9 mouse cellular contexts compared by ENCODE assay signal in genomic region chr4:108364111-108364476, GRCm38 (mm10). TPM values are rescaled to one million over a fixed set of nuclear protein-coding genes. Genes with fewer than 3 reads are reported as not detected.
DNase-seq lines count a peak whose midpoint lies in the region; ATAC-seq and TF ChIP-seq lines count a peak whose summit lies in the region.
"Had no signal": no experiment of that assay in that cellular context is flagged by ENCODE, and none has a peak within 500 bp of the region (broad histone marks: within the 10 kb centered on the region; RNA-seq: fewer than 3 reads in every experiment).

No protein-coding gene starts in this region.

- no peaks in the 10 kb centered on the region for H3K9me3 ChIP-seq in hindbrain, embryonic 12.5 days (replicated peaks)
- no peaks in the 10 kb centered on the region for H3K9me3 ChIP-seq in hindbrain, postnatal 0 days (ENCODE audit: low read length)
- no peaks in the 10 kb centered on the region for H3K9me3 ChIP-seq in E14TG2a.4 (ENCODE audit: low read length)
- no peaks in the 10 kb centered on the region for H3K9me3 ChIP-seq in embryonic facial prominence, embryonic 10.5 days

- no peak overlapping the region for H3K4me3 ChIP-seq in hindbrain, embryonic 12.5 days
- H3K4me3 ChIP-seq in hindbrain, postnatal 0 days (ENCODE audit: low read length) = no peak overlapping the region
- peak overlapping the region; percentile 35; the same call in 1 of the 2 replicates for H3K4me3 ChIP-seq in E14TG2a.4 (replicated peaks; ENCODE audit: low read length)
- peak overlapping the region; percentile 28 for H3K4me3 ChIP-seq in embryonic facial prominence, embryonic 10.5 days

- no peak for ATAC-seq in hindbrain, embryonic 12.5 days (ENCODE audit: low FRiP score)
- ATAC-seq in hindbrain, postnatal 0 days = no peak
- ATAC-seq in erythroblast, adult 5-6 weeks (replicated peaks; ENCODE audit: low FRiP score, poor library complexity, severe bottlenecking) = no peak

- 14% methylated on average over 5 of the region's 5 CpGs for WGBS in hindbrain, embryonic 12.5 days
- 15% methylated on average over 5 of the region's 5 CpGs for WGBS in hindbrain, postnatal 0 days
- 9% methylated on average over 5 of the region's 5 CpGs for WGBS in embryonic facial prominence, embryonic 10.5 days

- H3K27me3 ChIP-seq in hindbrain, embryonic 12.5 days = no peaks in the 10 kb centered on the region
- H3K27me3 ChIP-seq in hindbrain, postnatal 0 days (ENCODE audit: insufficient read depth, low read length) = no peaks in the 10 kb centered on the region
- no peaks in the 10 kb centered on the region for H3K27me3 ChIP-seq in E14TG2a.4 (ENCODE audit: insufficient read depth, low read length)
- H3K27me3 ChIP-seq in embryonic facial prominence, embryonic 10.5 days (replicated peaks; ENCODE audit: low read depth, poor library complexity, severe bottlenecking) = no peaks in the 10 kb centered on the region

- peak overlapping the region; percentile 96 for H3K27ac ChIP-seq in hindbrain, embryonic 12.5 days
- no peak overlapping the region for H3K27ac ChIP-seq in hindbrain, postnatal 0 days
- peak overlapping the region; percentile 94 for H3K27ac ChIP-seq in embryonic facial prominence, embryonic 10.5 days (replicated peaks)

- H3K36me3 ChIP-seq in hindbrain, embryonic 12.5 days = no peaks in the 10 kb centered on the region
- H3K36me3 ChIP-seq in hindbrain, postnatal 0 days (ENCODE audit: insufficient read depth, low read length) = no peaks in the 10 kb centered on the region
- no peaks in the 10 kb centered on the region for H3K36me3 ChIP-seq in E14TG2a.4 (ENCODE audit: insufficient read depth, low read length)
- H3K36me3 ChIP-seq in embryonic facial prominence, embryonic 10.5 days (replicated peaks) = no peaks in the 10 kb centered on the region

- DNase-seq in hindbrain, postnatal 0 days (ENCODE audit: low spot score) = no peak
- no peak for DNase-seq in embryonic facial prominence, embryonic 10.5 days (ENCODE audit: low spot score)
- DNase-seq in heart, postnatal 4 days = peak; percentile 65
- no peak for DNase-seq in layer of hippocampus, postnatal 36 days
- DNase-seq in left cerebral cortex, adult 11 months (ENCODE audit: low spot score) = no peak

- H3K9ac ChIP-seq in hindbrain, embryonic 12.5 days = no peak overlapping the region
- no peak overlapping the region for H3K9ac ChIP-seq in hindbrain, postnatal 0 days (replicated peaks; ENCODE audit: low read length)

- H3K4me1 ChIP-seq in hindbrain, embryonic 12.5 days = peaks cover 50% of the 10 kb centered on the region
- H3K4me1 ChIP-seq in hindbrain, postnatal 0 days (ENCODE audit: insufficient read depth, low read length) = peaks cover 16% of the 10 kb centered on the region
- H3K4me1 ChIP-seq in E14TG2a.4 (replicated peaks; ENCODE audit: low read depth, low read length) = peaks cover 79% of the 10 kb centered on the region
- peaks cover 70% of the 10 kb centered on the region for H3K4me1 ChIP-seq in embryonic facial prominence, embryonic 10.5 days

- no peak overlapping the region for H3K4me2 ChIP-seq in hindbrain, embryonic 12.5 days (replicated peaks)
- no peak overlapping the region for H3K4me2 ChIP-seq in hindbrain, postnatal 0 days (ENCODE audit: low read depth, low read length)

- no peak for TF ChIP-seq CTCF in hindbrain, postnatal 0 days (IDR thresholded peaks at IDR 0.05; ENCODE audit: low read depth)
- no peak for TF ChIP-seq CTCF in E14TG2a.4 (conservative IDR thresholded peaks at IDR 0.05; ENCODE audit: low read length)

RNA-seq across cellular contexts. Expression of gene Shisal2a, which starts 19.1 kb away (rescaled TPM):
- 3.5 and 5.2 TPM in 2 replicates for polyA plus RNA-seq in hindbrain, embryonic 12.5 days (2016; fragmentation: Nextera tagmentation; extraction: Ambion mirVana)
- 0.47 and 1.8 TPM in 2 replicates for total RNA-seq in hindbrain, postnatal 0 days (2014; rRNA removed)
- polyA plus RNA-seq in hindbrain, postnatal 0 days (2015; fragmentation: Nextera tagmentation; extraction: Ambion mirVana) = 6.7 and 8.1 TPM in 2 replicates
- polyA plus RNA-seq in embryonic facial prominence, embryonic 10.5 days (2016; fragmentation: Nextera tagmentation; extraction: Ambion mirVana) = 4.0 and 5.6 TPM in 2 replicates
- under 1 TPM; 0.50 TPM for total RNA-seq in heart, postnatal 4 days (2021)
- total RNA-seq in erythroblast, adult 5-6 weeks (2015; ENCODE audit: low replicate concordance) = not detected in 2 replicates
- total RNA-seq in erythroblast, adult 5-6 weeks (2017; ENCODE audit: low replicate concordance) = not detected in 2 replicates
- not detected for total RNA-seq in layer of hippocampus, postnatal 36 days (2021)
- polyA plus RNA-seq: large intestine, adult 2 months had no signal

RNA-seq across cellular contexts. Expression of gene Coa7, which starts 36.2 kb away (rescaled TPM):
- polyA plus RNA-seq in hindbrain, embryonic 12.5 days (2016; fragmentation: Nextera tagmentation; extraction: Ambion mirVana) = 46.6 and 56.9 TPM in 2 replicates
- total RNA-seq in hindbrain, postnatal 0 days (2014; rRNA removed) = 31.7 and 35.9 TPM in 2 replicates
- polyA plus RNA-seq in hindbrain, postnatal 0 days (2015; fragmentation: Nextera tagmentation; extraction: Ambion mirVana) = 50.8 and 54.2 TPM in 2 replicates
- polyA plus RNA-seq in embryonic facial prominence, embryonic 10.5 days (2016; fragmentation: Nextera tagmentation; extraction: Ambion mirVana) = 70.4 and 78.9 TPM in 2 replicates
- total RNA-seq in heart, postnatal 4 days (2021) = 10 to 100 TPM; 41.1 to 46.8 TPM
- 0.38 and 14.2 TPM in 2 replicates for total RNA-seq in erythroblast, adult 5-6 weeks (2015; ENCODE audit: low replicate concordance)
- 0.51 and 0.70 TPM in 2 replicates for total RNA-seq in erythroblast, adult 5-6 weeks (2017; ENCODE audit: low replicate concordance)
- total RNA-seq in layer of hippocampus, postnatal 36 days (2021) = 10 to 100 TPM; 21.9 to 22.9 TPM

RNA-seq across cellular contexts. Expression of gene Gpx7, which starts 42.7 kb away (rescaled TPM):
- polyA plus RNA-seq in hindbrain, embryonic 12.5 days (2016; fragmentation: Nextera tagmentation; extraction: Ambion mirVana) = 58.2 and 59.8 TPM in 2 replicates
- total RNA-seq in hindbrain, postnatal 0 days (2014; rRNA removed) = 36.5 and 47.2 TPM in 2 replicates
- 38.6 and 38.9 TPM in 2 replicates for polyA plus RNA-seq in hindbrain, postnatal 0 days (2015; fragmentation: Nextera tagmentation; extraction: Ambion mirVana)
- polyA plus RNA-seq in embryonic facial prominence, embryonic 10.5 days (2016; fragmentation: Nextera tagmentation; extraction: Ambion mirVana) = 39.7 and 40.1 TPM in 2 replicates
- total RNA-seq in heart, postnatal 4 days (2021) = 10 to 100 TPM; 27.5 to 30.6 TPM
- total RNA-seq in erythroblast, adult 5-6 weeks (2015; ENCODE audit: low replicate concordance) = not detected in 2 replicates
- not detected in 2 replicates for total RNA-seq in erythroblast, adult 5-6 weeks (2017; ENCODE audit: low replicate concordance)
- total RNA-seq in layer of hippocampus, postnatal 36 days (2021) = 1 to 10 TPM; 5.4 to 5.8 TPM

Comparison
In these comparisons a context has a peak if more than half of its experiments do, and no peak if none do; other contexts are left out.
1. H3K4me3 ChIP-seq: peak in E14TG2a.4 (single experiment) and embryonic facial prominence, embryonic 10.5 days (single experiment); none in hindbrain, embryonic 12.5 days (single experiment) and hindbrain, postnatal 0 days (single experiment).
2. RNA of gene Gpx7, which starts 42.7 kb away (total RNA-seq): 36.5 to 47.2 TPM in hindbrain, postnatal 0 days, 27.5 to 30.6 TPM in heart, postnatal 4 days and 5.4 to 5.8 TPM in layer of hippocampus, postnatal 36 days; not detected in erythroblast, adult 5-6 weeks; every median in the first group is over 4 times any median in the second.